Mouse (Mus musculus) A20 (cell line): ENCODE measurements at regions not wholly inside any gene's neighbourhood (a gene's known extent, or its start where the extent isn't known, plus 50 kb on each side); places are given as distances from the start of the nearest gene placed in this dataset.

Experiments used
- DNase-seq: peaks from one replicate; pipeline ENCODE4 v3.0.0-alpha.2; 2011; ENCODE audit warnings: low read depth, low spot score

DNA sequence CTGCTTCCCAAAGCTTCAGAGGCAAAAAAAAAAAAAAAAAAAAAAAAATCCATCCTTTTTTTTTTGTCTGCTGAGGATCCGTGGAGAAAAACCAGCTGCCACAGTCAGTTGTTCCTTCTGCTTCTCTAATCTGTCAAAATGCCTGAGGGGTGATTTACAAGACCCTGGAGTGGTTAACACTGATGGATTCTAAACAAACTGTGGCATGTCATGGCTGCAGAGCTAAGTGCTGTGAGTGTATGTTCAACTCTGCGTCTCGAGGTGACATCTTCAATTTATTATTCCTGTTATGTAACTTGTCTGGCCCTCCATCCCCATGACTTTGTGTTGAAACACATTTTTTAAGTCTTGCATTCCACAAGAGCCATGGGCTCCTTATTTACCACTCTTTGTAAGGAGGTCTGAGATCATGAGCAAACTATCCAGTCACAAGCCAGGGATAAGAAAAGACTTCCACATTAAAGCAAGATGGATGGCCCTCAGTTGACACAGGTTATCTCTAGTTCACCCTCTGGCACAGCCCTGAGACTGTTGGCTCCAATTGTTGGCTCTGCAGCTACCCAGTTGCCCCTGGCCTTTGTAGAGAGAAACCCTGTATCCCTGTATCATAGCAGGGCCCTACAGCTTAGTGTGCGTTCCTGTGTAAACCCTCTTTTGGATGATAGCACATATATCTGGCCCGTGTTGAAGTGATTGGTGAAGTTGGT, 153.6 kb downstream of the Thbs2 start:
- no peak for DNase-seq

DNA sequence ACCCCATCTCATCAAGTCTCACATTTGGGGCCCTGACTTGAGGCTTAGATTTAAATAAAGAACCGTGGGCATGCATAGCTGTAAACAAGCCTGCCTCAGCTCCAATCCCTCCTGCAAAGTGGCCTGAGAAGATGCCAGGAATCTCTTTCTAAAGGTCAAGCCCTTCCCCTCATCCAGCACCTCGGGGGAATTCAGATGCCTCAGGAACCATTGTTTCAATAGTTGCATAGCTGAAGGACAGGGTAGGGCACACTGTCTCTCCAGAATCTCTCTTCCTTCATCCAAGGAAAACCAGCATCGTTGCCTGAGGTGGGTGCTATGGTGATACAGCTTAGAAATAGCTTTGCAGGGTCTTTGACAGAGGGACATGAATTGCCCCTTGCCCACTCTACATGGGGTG, 154.4 kb downstream of the Thbs2 start:
- DNase-seq = no peak

DNA sequence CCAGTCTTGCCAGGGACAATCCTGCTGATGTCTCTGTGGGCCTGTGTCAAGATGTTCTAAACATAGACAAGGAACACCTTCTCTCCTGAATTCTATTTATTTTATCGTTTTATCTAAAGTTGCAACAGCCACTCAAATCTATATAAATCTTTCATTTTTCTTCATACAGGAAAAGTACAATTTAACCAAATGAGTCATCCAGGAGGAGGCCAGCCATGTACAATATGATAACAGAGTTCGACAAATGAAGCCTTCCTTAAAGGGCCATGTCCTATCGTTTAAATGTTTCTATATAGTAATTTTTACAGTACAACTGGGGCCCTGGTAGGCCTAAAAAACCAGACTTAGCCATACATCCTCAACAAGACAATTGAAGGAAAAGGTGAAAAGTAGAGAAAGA, 154.8 kb downstream of the Thbs2 start:
- DNase-seq = no peak

DNA sequence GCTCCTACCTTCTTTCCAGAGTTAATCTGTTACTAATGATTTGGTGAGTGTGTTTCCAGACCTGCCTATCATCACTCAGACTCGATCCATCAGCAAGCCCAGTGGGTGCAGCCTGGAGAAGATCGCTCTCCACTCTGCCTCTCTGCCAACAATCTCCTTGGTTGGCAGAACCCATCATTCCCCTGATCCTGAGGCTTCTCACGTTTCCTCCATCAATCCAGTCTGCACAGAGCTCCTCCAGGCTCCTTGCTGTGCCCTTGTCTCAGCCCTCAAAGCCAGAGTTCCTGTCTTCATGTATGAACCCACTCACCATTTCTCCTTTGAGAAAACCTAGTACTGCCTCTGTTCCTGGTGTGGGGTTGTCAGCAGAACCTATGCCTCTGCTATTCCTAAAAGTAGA, 155.5 kb downstream of the Thbs2 start:
- no peak for DNase-seq

DNA sequence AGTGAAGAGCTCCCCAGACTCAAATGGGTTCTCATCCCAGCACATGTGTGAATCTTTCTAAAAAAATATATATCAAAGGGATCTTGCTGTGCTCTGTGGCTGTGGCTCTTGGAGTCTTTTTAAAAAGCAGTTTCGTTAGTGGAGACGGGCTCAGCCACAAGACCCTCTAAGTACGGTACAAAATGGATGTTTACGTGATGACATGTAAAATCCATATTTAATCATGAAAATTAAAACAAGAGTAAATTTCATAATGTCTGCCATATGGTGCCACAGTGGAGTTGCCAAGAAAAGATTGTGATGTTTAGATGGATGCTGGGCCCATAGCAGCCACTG, 161.1 kb downstream of the Thbs2 start:
- no peak for DNase-seq

DNA sequence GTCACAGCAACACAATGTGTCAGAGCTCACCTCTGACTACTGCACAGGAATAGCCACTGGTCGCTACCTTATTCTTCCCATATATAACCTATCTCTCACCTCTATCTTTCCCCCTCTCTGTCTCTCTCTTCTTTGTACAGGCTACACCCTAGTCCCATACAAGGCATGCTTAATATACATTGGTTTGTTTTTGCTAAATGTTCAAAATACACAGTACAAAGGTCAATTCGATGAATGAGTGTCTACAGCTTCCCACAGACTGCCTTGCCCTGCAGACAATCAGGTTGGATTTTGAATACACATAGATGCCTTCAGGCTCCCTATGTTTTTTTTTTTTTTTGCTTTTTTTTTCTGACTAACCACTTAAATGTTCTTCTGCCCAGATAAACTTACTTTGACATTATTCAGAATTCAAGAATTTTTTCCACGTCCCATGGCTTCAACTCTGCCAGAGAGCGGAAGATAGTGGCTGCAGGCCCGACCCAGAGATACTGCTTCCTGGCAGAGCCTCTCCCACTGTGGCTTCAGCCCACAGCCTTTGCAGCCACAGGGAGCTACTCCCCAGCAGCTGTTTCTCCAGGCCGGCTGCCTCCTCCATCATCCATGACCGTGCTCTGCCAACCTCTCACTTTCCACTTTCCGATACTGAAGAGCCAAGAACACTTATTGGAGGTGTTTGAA, 161.6 kb downstream of the Thbs2 start:
- DNase-seq = no peak

DNA sequence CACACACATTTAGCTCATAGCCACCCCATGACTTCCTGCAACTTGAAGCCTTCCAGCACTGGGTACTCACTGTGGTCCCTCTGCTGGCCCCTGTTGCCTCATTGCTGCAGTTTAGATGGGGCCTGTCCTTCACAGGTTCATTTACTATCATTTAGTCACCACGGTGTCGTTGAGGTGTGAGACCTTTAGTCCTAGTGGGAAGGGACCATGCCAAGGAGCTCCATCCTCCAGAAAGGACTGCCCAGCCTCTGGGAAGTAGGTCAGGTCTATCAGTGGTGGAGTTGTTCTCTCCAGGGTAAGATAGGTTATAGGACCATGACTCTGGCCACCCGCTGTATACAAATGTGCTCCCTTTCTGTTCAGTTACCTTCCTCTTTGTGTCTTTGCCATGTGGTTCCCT, 162.2 kb downstream of the Thbs2 start:
- no peak for DNase-seq

DNA sequence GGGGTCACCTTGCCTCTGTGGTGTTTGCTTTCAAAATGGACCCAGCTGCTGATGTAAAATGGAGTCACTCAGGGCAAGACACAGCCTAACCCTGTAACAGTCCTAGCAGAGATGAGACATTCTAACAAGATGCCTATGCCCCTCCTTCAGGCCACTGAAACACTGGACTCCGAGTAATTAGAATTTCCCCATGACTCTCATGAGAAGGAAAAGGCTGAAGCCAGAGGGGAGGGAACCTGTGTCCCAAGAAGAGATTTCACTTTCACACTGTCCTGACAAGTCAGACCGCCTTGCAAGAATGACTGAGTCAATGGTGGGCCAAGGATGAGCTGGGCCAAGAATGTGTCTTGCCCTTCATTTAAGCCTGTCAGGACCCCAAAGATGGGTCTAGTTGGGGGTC, 166.3 kb downstream of the Thbs2 start:
- DNase-seq = no peak

DNA sequence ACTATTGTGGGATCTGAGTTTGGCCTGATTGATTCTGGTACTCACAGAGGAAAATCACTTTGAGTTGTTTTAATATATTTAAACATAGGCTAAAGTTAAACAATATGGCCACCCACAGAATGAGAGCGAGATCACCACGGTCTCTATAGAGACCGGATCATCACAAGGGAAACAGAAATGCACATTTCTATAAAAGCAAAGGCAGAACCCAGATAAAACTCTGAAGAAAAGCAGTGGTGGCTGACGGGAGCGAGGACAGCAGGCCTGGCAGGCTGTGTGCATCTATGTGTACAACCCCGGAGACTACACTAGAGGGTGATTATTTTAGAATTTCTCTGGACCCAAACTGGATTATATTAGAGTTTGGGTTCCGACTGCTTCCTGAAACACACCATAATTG, 168.8 kb downstream of the Thbs2 start:
- no peak for DNase-seq

DNA sequence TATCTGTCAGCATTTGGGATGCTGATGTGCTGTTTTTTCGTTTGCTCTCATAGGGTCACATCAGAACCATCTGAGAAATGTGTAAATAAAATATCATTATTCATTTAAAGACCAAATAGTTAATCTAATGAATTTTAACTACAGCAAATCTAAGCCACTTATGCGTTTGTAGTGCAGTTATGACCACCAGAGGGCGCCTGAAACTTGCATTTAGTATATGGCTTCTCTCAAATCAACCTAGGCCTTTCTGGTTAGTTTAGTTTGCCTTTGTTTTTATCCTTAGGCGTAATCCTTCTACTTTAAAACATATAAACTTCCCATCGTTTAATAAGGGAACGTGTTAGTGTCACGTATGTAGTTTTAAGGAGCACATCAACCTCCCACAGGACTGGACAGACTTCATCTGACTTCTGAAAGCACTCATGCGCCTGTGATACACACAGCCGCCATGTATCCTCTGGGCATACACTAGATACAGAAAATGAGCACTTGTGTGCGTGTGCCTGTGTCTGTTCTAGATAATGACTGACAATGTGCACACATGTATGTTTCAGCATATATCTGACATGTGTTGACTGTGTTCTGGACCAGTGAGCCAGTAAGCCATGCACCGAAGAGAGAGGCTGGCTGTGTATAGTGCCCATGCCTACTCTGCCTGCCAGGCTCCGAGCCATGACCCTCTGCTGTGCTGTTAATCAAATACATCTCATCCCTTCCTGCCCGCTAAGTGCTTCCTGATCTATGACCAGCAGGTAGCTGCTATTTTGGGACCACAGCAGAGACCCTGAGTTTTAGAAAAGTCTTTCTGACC, 169.4 kb downstream of the Thbs2 start:
- DNase-seq = peak; percentile 68

DNA sequence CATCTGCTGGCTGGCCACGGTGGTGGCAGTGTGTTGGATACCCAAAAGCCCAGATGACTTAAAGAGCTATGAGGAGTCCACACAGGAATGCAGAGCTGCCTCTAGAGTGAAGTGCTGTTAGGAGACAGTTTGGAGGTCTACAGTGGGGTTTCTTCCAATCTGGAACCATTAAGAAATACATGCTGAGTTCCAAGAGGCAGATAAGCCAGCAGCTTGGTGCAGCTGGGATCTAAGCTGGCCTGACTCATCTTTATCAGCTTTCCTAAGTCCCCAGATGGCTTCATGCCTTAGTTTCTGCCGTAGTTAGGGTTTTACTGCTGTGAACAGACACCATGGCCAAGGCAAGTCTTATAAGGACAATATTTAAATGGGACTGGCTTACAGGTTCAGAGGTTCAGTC, 172.0 kb downstream of the Thbs2 start:
- no peak for DNase-seq

DNA sequence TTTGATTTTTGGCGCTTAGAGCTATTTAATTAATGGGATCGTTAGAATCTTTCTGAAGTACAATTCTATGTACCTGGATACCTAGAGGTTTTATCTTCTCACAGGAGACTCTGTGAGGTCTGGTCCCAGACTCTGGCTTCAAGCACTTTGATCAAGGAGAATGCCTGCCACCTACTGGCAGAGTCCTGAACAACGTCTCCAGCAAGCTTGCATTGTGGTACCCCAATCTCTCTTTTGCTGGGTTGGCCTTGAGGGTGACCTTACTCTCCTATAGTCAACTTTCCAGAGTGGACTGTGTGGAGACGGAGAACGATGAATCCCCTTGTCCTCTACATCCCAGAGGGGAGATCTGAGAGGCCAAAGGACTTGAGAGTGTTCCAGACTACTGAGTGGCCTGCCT, 173.5 kb downstream of the Thbs2 start:
- peak; percentile 65 for DNase-seq

DNA sequence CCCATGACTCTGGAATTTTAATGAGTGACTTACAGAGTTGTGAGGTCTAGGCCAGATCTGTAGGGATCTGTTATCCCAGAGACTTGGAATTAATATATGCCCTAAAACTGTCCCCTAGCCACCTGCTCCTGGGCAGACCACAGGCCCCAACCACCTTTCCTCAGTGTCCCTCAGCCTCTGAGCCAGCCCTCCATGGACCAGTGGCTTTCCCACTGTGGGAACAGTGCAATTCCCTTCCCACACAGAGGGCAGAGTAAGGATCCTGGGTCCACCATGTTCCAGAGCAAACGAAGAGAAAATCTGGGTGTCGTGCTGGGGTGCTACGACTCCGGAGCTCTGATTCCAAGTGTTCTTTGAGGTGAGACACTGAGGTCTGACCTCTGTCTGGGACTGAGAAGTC, 174.7 kb downstream of the Thbs2 start:
- DNase-seq = no peak

DNA sequence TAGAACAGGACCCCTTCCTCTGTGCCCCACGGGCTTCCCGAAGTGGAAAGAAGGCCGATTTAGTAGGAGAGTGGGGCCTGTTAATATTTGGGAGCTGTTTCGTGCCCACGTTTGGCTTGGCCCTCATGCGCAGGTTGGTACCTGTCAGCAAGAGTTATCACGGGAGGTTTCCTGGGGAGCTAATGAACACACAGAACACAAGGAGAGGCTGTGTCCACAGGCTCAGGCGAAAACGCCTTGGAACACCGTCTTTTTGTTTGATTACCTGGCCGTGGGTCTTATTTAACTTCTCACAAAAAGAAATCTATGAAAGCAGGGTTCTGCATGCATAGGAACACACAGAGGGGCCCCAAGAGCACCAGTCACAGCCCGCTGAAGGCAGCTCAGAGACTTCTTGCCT, 175.8 kb downstream of the Thbs2 start:
- DNase-seq = no peak

DNA sequence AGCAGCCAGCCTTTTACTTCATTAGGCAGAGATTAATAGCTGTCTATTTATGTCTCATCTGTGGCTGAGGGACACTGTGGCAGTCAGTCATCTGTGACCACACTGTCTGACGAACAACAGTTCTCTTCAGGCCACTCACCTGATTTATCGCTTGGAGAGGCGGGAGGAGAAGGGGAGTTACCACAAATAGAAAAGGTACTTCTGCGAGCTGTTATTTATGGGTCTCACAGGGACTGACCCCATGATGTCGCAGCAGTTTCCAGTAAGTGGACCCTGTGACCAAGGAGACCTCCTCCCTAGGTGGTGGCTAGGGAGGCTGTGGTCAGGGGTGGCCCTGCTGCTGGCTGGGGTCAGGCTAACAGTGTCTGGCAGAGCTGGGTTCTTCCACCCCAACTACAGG, 176.7 kb downstream of the Thbs2 start:
- DNase-seq = peak; percentile 29

DNA sequence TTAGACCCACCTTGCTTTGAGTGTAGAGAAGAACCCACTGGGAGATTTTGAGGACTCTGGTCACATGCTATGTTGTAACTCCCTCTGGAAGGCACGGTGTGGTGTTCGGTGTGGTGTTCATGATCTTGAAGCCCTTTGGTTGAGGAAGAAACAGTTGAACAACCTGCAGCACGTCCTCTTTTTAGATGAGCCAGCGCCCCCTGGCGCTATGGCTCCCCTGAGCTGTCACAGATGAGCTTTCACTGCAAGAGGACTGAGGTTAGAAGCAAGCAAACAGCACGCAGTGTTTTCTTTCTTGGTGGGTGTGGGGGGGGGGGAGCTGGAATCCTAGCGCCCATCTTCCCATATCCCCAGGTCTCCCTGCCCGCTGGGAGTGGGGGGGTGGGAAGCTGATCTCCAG, 177.9 kb downstream of the Thbs2 start:
- peak; percentile 60 for DNase-seq

DNA sequence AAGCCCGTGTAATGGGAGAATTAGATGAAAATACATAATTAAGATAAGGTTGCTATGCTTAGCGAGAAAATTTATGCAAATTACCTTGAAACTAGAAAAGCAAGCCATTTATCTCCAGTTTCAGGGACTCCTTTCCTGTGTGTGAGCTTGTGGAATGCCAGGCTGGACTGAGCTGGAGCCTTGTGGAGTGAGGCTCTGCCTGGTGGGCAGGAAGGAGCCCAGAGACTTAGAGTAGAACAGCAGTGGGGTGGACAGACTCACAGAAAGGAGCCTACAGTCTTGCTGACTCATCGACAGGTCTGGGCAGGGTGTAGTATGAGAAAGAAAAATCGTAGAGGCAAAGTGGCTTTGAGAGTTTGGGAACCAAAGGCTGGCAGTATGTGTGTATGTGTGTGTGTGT, 180.6 kb downstream of the Thbs2 start:
- DNase-seq = no peak

DNA sequence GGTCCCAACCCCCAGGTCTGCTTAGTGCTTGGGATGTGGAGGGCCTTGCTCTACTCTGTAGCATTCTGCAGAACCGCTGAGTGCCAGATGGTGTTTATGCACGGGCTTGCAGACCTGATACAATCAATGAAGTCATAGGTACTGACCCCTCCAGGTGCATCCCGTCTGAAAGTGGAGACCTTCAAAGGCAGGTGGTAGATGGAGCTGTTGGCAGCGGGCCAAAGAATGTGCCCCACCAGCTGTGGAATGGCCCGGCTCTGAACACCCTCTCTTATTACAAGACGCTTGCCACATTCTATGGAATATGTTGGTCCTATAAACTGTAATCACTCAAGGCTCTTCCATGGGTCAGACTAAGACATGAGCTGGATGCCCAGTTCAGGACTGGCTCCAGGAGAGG, 183.5 kb downstream of the Thbs2 start:
- DNase-seq = peak; percentile 35

DNA sequence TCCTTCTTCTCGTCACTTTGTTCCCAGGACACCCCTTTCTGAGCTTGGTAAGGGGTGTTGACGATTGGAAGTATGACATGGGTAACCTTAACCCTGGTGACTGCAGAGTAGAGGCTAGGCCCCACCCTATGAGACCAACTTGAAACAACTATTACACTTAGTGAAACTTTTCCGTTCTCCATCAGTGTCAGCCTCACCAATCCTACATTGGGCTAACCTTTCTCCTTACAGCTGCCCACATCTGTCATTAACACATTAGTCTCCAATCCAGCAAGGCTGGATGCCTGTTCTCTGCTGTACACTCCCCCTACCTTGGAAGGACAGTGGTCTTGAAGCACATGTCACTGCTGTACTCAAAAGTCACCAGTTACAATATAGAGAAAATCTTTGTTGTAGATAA, 186.9 kb downstream of the Thbs2 start:
- no peak for DNase-seq

DNA sequence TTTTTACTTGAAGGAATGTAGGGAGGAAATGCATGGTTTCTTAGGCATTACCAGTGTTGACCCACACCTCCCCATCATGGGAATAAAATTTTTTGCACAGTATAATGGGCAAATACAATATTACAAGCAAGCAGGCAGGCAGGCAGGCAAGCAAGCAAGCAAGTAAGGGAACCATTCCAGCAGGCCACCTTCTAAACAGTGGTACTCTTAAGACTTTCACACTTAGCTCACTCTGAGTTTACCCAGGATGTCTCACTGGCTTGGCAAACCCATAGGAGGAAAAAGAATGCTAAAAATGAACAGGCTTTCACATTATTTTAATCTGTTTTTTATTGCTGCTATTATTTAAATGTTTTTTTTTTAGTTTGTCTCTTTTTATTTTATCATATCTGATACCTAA, 187.9 kb downstream of the Thbs2 start:
- no peak for DNase-seq

DNA sequence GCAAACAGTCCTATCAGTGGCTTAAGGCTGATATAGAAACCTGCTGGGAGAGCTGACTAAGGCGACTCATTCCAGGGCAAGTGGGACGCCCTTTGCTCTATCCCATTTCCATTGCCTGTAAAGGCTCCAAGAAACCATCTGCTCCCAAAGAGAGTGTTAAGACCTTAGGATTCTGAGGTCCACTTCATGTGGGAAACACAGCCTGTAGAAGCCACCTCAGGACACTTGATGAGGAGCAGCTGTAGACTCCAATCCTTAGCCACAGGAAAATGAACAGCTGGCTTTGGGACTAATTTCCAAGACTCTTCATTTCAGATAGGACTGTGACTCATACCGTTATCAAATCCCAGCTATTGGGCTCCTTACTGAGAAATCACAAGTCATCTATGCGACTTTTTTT, 188.6 kb downstream of the Thbs2 start:
- no peak for DNase-seq

DNA sequence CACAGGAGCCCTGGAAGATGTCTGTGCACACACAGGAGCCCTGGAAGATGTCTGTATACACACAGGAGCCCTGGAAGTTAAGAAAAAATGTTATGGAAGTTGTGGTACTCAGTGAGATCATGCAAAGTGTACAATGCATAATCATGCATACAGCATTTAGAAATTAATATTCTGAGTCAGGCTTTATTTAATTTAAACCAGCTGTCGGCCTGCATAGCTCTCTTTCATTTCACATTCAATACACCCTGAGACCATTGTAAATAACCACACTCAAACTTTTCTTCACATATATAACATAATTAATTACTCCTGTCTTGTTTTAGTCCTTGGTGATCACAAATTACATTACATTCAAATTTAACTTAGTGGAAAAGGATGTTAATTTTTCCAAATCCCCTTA, 190.4 kb downstream of the Thbs2 start:
- DNase-seq = no peak

DNA sequence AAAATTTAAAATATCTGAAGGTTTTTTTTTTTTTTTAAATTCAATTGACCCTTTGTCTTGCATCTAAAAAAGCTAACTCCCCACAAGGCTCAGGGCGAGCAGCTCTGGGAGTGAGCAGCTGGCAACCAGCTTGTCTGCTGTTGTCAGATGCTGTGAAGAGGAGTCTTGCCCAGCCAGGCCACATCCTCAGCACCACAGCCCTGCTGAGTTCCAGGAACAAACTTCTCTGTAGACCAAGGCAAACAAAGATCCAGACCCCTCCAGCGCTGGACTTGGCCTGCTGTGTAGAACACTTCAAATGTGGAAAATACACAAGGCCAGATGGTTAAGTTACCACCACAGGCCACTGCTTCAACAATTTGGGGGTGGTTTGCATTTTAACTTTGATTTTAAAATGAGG, 192.7 kb downstream of the Thbs2 start:
- DNase-seq = no peak
